Mouse (Mus musculus): ENCODE data around the gene Foxg1. TPM values are rescaled to one million over a fixed set of nuclear protein-coding genes. Genes with fewer than 3 reads are reported as not detected.
A peak's percentile ranks its signal among the peaks of the same experiment; 100 is the strongest.

Gene Foxg1
- 0.06 and 0.29 TPM in 2 replicates for polyA plus RNA-seq (2015; fragmentation: Nextera tagmentation; extraction: Ambion mirVana)

DNA sequence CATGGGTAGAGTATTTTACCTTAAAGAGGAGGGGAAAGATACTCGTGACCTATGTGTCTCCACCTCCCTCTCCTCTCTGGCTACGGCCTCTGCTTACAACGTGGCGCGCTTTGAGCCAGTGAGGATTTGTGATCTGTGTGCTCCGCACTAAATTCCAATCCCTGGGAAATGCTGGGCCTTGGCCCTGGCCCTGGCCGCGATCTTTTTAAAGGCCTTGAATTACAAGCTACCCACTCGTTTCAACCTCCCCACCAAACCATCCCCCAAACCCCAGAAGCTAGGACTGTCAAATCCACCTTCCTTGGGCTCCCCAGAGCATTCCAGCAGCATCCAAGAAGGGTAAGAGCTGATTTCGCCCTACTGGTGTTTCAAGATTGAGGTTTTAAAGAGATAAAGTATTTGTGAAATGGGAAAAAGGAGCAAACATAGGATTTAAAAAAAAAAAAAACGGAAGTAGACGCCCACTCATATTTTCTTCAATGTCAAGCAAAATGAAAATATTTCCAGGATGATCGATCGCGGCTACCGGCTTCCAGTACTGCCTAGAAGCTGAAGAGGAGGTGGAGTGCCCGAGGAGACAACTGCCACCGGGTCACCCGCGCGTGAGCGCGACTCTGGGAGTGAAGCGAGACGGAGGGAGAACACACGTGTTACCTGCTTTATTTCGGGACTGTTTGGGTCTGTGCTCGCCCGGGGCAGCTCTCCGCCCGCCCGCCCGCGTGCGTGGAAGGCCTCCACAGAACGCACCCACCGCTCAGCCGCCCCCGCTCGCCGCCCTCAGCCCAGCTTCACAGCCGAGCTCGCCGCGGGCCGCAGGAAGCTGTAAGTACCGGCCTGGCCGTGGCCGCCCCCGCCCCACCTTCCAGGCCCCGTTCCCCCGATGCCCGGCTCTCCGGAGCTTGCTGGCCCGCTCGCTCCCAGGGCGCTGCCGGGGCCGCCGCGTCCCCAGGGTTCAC, at the start of gene Foxg1:
Gene Foxg1, plus strand, starts transcription at position 96 of the 956 bp plus-strand sequence.
- H3K9ac ChIP-seq: no peak within 1 kb of the TSS
- peak; percentile 21; the same call in 1 of the 2 replicates for ATAC-seq (ENCODE audit: low read depth)

DNA sequence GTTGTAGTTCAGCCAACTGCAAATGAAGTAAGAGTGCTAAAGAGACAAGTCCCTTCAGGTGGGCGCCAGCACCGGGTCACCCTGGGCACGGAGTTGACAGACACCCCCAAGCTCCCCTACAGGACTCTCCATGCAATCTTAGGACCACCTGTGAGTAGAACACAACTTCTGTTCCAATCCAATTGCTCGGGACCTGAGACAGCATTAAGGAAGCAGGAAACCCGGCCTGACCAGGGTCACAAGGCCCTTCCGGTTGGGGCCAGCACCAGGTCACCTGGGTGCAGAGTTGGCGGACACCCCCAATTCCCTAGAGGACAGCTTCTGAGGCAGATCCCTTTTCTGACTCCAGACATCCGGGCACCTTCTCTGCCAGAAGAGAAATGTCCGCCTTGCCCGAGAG, 32.8 kb upstream of the Foxg1 start:
- no peak overlapping the region for H3K9ac ChIP-seq
- H3K27ac ChIP-seq (replicated peaks): no peak overlapping the region
- no peak overlapping the region for H3K4me2 ChIP-seq
- no peak overlapping the region for H3K4me3 ChIP-seq
- no peak for ATAC-seq (ENCODE audit: low read depth)
- no peaks in the 10 kb centered on the region for H3K9me3 ChIP-seq
- no peaks in the 10 kb centered on the region for H3K36me3 ChIP-seq
- WGBS: 92% methylated on average over 10 of the region's 10 CpGs
- no peaks in the 10 kb centered on the region for H3K27me3 ChIP-seq
- H3K4me1 ChIP-seq (replicated peaks): no peaks in the 10 kb centered on the region

More for the DNA sequence above, at the start of gene Foxg1:
- Histone ChIP-seq H3K27me3 (peaks cover 91% of the 10 kb centered on the region), H3K9me3 (no peaks in the 10 kb centered on the region), H3K4me2 (peak within 1 kb of the TSS; percentile 44), H3K36me3 (no peaks in the 10 kb centered on the region), H3K4me3 (peak within 1 kb of the TSS; percentile 24), H3K27ac (replicated peaks) (no peak within 1 kb of the TSS), H3K4me1 (replicated peaks) (peaks cover 11% of the 10 kb centered on the region)
- under 1% methylated on average over 60 of the region's 61 CpGs for WGBS

DNA sequence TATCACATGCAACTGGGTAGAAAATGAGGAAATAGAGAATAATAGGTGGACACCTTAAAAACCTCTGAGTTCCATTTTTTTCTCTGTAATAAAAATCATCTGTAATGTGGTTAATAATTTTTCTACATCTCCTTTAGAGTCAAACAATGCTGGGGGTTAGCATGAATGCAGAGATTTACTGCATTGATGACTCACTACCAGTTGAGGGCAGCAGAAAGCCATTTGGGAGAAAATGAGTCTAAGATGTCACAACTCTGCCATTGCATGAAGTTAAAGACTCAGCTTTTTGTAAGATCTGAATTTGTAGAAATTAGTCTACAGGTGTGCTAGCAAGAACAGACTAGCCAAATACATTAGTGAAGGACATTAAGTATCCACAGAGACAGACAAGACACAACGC, 13.5 kb upstream of the Foxg1 start:
- Histone ChIP-seq H3K4me2 (no peak overlapping the region), H3K9me3 (no peaks in the 10 kb centered on the region), H3K4me1 (replicated peaks) (peaks cover under 1% of the 10 kb centered on the region; the same call in 1 of the 2 replicates), H3K27me3 (peaks cover 51% of the 10 kb centered on the region), H3K36me3 (no peaks in the 10 kb centered on the region), H3K27ac (replicated peaks) (no peak overlapping the region), H3K9ac (no peak overlapping the region), H3K4me3 (no peak overlapping the region)
- 42% methylated on average over 1 of the region's 1 CpGs for WGBS
- no peak for ATAC-seq (ENCODE audit: low read depth)

DNA sequence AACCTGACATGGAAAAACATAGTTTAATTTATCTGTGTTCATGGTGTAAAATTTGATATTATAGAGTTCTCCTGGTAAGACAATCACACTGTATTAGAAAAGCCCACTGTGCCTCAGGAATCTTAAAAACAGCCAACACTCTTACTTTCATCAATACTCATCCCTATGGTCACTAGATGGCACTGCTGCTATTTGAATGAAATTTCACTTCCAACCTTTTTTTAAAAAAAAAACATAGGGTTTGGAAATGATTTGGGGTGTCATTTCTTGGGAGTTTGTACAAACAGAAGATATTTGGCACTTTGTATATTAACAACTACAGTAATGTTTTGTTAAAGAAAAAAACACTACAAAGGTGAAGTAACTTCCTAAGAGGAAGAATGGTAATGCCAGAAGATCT, 10.3 kb upstream of the Foxg1 start:
- no peak for ATAC-seq (ENCODE audit: low read depth)
- H3K4me2 ChIP-seq: no peak overlapping the region
- H3K4me1 ChIP-seq (replicated peaks): peaks cover 8% of the 10 kb centered on the region
- no peak overlapping the region for H3K27ac ChIP-seq (replicated peaks)
- peaks cover 83% of the 10 kb centered on the region for H3K27me3 ChIP-seq
- H3K4me3 ChIP-seq: no peak overlapping the region
- no peaks in the 10 kb centered on the region for H3K36me3 ChIP-seq
- no peak overlapping the region for H3K9ac ChIP-seq
- no peaks in the 10 kb centered on the region for H3K9me3 ChIP-seq

DNA sequence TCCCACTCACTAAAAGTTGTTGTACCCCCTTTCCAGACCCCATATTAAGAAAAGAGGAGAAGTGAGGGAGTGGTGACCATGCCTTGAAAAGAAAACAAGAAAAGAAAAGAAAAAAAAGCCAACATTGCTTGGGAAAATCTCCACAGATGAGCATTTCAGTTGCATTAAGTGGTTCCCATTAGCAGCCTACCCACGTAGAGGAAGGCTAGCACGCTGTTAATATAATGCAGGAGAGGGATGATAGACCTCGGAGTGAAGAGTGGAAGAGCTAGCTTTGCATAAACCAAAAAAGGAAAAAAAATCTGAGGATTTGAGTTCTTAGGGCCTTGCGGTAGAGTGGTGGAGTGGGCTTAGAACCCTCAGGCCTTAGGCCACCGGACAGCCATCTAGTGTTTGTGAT, 9.3 kb upstream of the Foxg1 start:
- no peak for ATAC-seq (ENCODE audit: low read depth)

DNA sequence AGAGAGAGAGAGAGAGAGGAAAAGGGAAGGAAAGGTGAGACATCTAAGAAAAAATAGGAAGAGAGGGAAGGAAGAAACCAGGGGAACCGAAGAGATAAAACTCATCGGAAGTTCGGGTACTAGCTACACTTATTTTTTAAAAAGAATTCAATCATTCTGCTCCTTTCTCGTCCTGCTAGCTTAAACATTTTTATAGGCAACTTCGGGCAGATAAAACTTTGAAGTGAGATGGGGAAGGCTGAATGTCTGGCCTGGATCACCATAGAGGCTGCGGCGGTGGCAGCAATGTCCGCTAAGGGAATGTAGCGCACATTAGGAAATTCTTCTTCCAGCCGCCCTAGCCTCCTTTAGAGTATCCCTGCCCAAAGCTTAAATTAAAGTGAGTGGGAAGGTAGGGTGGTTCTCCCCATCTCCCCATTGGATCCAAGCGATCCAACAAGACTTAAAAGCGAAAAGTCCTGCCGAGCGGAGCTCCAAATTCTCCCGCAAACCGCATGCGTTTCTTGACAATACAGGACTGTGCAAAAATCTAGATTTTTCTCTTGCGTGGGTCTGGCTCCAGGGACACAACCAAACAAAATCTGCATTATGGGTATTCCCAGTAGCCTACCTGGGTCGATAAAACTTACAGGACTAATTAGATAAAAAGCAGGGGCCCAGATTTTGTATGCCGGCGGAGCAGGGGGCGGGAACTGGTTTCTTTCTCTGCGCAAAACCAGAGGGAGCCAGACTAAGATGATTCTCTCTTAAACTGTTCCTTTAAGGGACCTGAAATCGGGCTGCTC, 8.4 kb upstream of the Foxg1 start:
- peaks cover 8% of the 10 kb centered on the region for H3K4me1 ChIP-seq (replicated peaks)
- ATAC-seq (ENCODE audit: low read depth): no peak
- no peak overlapping the region for H3K27ac ChIP-seq (replicated peaks)
- WGBS: under 1% methylated on average over 24 of the region's 24 CpGs
- no peaks in the 10 kb centered on the region for H3K36me3 ChIP-seq
- no peaks in the 10 kb centered on the region for H3K9me3 ChIP-seq
- peak overlapping the region; percentile 36 for H3K4me2 ChIP-seq
- H3K4me3 ChIP-seq: peak overlapping the region; percentile 15; the same call in 1 of the 2 replicates
- no peak overlapping the region for H3K9ac ChIP-seq
- peaks cover 93% of the 10 kb centered on the region for H3K27me3 ChIP-seq

More for the DNA sequence above, 9.3 kb upstream of the Foxg1 start:
- WGBS: 4% methylated on average over 5 of the region's 5 CpGs
- no peaks in the 10 kb centered on the region for H3K36me3 ChIP-seq
- no peak overlapping the region for H3K27ac ChIP-seq (replicated peaks)
- no peak overlapping the region for H3K9ac ChIP-seq
- no peaks in the 10 kb centered on the region for H3K9me3 ChIP-seq
- peaks cover 8% of the 10 kb centered on the region for H3K4me1 ChIP-seq (replicated peaks)
- no peak overlapping the region for H3K4me2 ChIP-seq
- H3K27me3 ChIP-seq: peaks cover 87% of the 10 kb centered on the region
- H3K4me3 ChIP-seq: no peak overlapping the region

DNA sequence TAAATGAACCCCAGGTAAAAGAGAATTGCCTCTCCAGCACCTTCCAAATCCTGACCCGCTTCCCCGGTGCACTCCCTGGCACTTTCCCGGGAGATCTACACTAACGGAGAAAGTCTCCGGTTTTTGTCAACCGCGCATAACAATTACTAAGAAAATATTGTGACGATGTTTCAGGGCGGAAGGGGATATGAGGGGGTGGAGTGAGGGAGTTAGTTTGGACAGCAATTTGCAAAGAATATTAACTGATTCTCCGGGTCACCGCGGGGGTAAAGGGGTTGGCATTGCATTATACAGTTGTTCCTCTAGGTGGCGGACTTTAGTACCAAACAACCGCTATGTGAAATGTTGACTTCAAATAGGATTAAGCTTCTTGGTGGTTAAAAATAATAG, 7.9 kb upstream of the Foxg1 start:
- Histone ChIP-seq H3K27me3 (peaks cover 93% of the 10 kb centered on the region), H3K27ac (replicated peaks) (no peak overlapping the region), H3K4me3 (peak overlapping the region; percentile 15; the same call in 1 of the 2 replicates), H3K36me3 (no peaks in the 10 kb centered on the region), H3K4me2 (peak overlapping the region; percentile 36), H3K9ac (no peak overlapping the region), H3K4me1 (replicated peaks) (peaks cover 8% of the 10 kb centered on the region), H3K9me3 (no peaks in the 10 kb centered on the region)
- under 1% methylated on average over 14 of the region's 14 CpGs for WGBS
- ATAC-seq (ENCODE audit: low read depth): no peak

DNA sequence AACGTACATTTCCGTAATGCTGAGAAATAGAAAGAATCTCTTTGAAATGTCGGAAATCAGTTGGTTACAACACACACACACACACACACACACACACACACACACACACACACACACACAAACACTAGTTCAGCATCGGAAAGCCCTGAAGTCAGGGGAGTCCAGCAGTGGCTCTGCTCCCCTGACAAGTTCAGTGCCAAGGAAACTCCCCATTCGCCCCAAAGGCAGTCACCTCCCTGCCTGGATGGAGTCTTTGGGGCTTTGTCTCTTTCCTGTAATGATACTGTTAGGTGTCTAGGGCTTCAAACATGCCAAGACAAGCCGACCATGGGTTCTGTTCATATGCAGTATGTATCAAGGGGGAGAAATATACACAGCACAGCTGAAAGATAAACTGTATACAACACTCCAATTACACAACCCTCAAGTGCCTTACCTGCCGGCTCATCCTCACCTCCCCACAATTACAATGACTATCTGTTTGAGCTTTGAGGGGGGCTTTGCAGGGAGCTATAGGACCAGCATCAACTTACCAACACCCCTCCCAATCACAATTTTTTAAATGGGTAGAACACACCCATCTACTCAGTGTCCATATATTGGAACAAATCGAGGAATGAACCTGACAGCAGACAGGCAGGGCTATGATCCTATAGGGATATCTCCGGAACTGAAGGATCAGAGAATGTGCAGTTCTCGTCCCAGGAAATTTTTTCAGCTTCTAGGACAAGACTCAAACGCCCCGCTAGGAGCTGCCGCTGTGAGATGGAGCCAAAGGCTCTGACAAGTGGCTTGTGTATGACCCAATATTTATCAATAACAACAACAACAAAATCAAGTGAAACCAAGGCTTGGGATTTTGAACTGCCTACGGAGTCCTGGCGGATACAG, 6.8 kb upstream of the Foxg1 start:
- peaks cover 8% of the 10 kb centered on the region for H3K4me1 ChIP-seq (replicated peaks)
- no peak for ATAC-seq (ENCODE audit: low read depth)
- WGBS: 1% methylated on average over 15 of the region's 15 CpGs

DNA sequence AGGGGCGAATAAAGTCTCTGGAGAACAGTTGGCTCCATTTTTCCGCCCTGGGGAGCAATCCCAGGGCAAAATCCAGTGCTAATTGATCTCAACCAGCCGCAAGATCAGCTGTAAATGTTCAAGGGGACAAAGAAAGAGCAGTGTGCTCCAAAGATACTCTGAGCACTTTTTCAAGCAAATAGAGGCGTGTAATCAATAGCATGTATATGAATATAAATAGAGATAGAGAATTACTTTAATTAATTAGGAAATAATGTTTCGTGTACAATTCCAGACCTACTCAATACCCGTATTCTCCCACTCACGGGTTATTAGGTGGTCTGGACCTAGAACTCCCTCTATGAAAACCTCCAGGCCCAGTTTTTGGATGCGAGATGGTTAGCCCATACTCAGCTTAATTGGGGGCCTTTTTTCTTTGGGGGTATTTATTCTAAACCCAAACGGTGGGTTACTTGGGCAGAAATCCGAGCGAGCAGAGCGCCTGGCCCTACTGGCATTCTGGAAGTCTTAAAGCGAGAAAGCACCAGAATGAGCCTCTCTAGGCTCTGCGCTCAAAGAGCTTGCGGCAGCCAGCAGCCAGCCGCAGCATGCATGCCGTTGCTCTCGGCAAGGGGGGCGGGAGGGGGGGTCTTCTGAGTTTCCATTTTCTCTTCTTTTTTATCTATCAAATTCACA, 6.0 kb upstream of the Foxg1 start:
- Histone ChIP-seq H3K27ac (replicated peaks) (no peak overlapping the region), H3K4me3 (no peak overlapping the region), H3K36me3 (no peaks in the 10 kb centered on the region), H3K4me2 (no peak overlapping the region), H3K4me1 (replicated peaks) (peaks cover 8% of the 10 kb centered on the region), H3K9ac (no peak overlapping the region), H3K27me3 (peaks cover 94% of the 10 kb centered on the region), H3K9me3 (no peaks in the 10 kb centered on the region)
- WGBS: 3% methylated on average over 19 of the region's 19 CpGs
- no peak for ATAC-seq (ENCODE audit: low read depth)

More for the DNA sequence above, 6.8 kb upstream of the Foxg1 start:
- Histone ChIP-seq H3K27ac (replicated peaks) (no peak overlapping the region), H3K9me3 (no peaks in the 10 kb centered on the region), H3K36me3 (no peaks in the 10 kb centered on the region), H3K4me3 (no peak overlapping the region), H3K4me2 (no peak overlapping the region), H3K27me3 (peaks cover 94% of the 10 kb centered on the region), H3K9ac (no peak overlapping the region)

DNA sequence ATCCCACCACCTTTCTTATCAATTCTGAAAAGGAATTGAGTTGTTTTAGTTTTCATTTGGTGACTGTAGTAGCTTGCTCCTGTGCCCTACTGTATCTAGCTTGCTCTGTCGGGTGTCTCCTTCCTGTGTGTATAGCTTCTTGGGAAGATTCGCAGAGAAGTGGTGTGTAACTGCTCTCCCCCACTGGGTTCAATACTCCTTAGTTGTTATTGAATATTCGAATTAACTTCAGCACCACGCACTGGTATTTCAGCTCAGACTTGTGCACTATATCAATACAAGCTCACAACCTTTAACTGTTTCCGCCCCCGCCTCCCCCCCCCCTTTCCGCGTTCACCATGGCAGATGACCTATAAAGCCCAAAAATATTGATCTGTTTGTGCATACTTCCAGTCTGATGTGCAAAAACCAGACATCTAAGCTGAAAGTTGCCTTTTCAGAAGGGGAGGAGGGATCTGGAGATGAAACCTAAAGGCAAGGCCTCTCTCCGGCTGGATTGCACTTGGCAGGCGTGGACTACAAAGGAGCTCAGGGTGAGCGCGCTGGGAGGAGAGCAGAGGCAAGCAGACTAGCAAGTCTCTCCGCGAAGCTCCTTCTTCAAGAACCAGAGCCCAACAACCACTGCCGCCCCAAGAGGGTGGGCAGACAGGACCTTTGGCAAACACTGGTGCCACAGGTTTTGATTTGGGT, 5.0 kb upstream of the Foxg1 start:
- Histone ChIP-seq H3K4me2 (no peak overlapping the region), H3K36me3 (no peaks in the 10 kb centered on the region), H3K9ac (no peak overlapping the region), H3K27ac (replicated peaks) (no peak overlapping the region), H3K27me3 (peaks cover 98% of the 10 kb centered on the region), H3K4me3 (no peak overlapping the region), H3K9me3 (no peaks in the 10 kb centered on the region), H3K4me1 (replicated peaks) (peaks cover 8% of the 10 kb centered on the region)
- ATAC-seq (ENCODE audit: low read depth): no peak
- under 1% methylated on average over 15 of the region's 15 CpGs for WGBS

DNA sequence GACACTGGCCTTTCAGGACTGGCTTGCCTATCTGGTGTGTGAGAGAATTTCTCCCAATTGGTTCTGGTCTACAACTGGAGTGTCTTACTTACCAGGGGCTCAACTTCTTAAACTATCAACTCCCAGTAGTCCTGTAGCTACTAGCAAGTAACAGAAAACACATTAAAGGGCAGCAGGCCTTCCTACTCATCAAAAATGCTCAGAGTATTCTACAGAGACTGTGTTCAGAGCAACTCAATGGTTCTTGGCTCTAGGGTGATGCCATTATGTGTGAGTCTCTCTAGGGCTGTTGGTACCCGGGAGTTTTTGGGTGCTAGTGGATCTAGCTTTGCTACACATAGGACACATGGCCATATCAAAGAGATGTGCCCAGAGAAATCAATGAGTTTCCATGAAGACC, 3.5 kb upstream of the Foxg1 start:
- WGBS: 0% methylated on average over 1 of the region's 1 CpGs

More for the DNA sequence above, 3.5 kb upstream of the Foxg1 start:
- Histone ChIP-seq H3K4me3 (no peak overlapping the region), H3K4me1 (replicated peaks) (peaks cover 18% of the 10 kb centered on the region), H3K4me2 (no peak overlapping the region), H3K27me3 (peaks cover 98% of the 10 kb centered on the region), H3K27ac (replicated peaks) (no peak overlapping the region), H3K9me3 (no peaks in the 10 kb centered on the region), H3K9ac (no peak overlapping the region), H3K36me3 (no peaks in the 10 kb centered on the region)
- ATAC-seq (ENCODE audit: low read depth): no peak
